Mouse (Mus musculus) cerebellum, adult 2 months (tissue): ENCODE results near the gene Foxs1. TPM values are rescaled to one million over a fixed set of nuclear protein-coding genes. Genes with fewer than 3 reads are reported as not detected.

Experiments used
- DNase-seq, 2 experiments: peaks; one replicate each; pipeline ENCODE4 v3.0.0; 2021
- H3K27ac ChIP-seq: fragments of 200-500 bp; 2 replicates; pipeline ENCODE4 v1.5.1; 2012; ENCODE audit warnings: low read length, control low read depth, inconsistent platforms; ENCODE audit not compliant: insufficient read depth
- H3K27me3 ChIP-seq: fragments of 200-500 bp; 2 replicates; pipeline ENCODE4 v1.6.1; 2012; ENCODE audit warnings: inconsistent platforms, mild to moderate bottlenecking, low read length, moderate library complexity; ENCODE audit not compliant: control insufficient read depth, insufficient read depth
- H3K4me1 ChIP-seq: fragments of 200-500 bp; 2 replicates; pipeline ENCODE4 v1.6.1; 2011; ENCODE audit warnings: low read length; ENCODE audit not compliant: control insufficient read depth, insufficient read depth
- H3K4me3 ChIP-seq: fragments of 200-500 bp; replicated peaks from 2 replicates; pipeline ENCODE3; 2011; ENCODE audit warnings: mild to moderate bottlenecking, low read depth, low read length, control low read depth; ENCODE audit not compliant: insufficient read depth
- CTCF ChIP-seq: fragments of 200-500 bp; IDR thresholded peaks from 2 replicates; pipeline ENCODE4 v1.5.1; 2011; ENCODE audit warnings: low read depth, mild to moderate bottlenecking, control low read depth, low read length, moderate library complexity, borderline replicate concordance; ENCODE audit not compliant: insufficient read depth
- POLR2A ChIP-seq: fragments of 200-500 bp; IDR thresholded peaks from 2 replicates; pipeline ENCODE4 v1.6.1; 2011; ENCODE audit warnings: low read length, control low read depth, borderline replicate concordance; ENCODE audit not compliant: insufficient read depth
- WGBS: fragments of 180-500 bp; shearing (Covaris S2); methylation state at CpG from one replicate; pipeline ENCODE4 v1.1.7; 2018; 5-methylcytosine and 5-hydroxymethylcytosine counted together
- polyA plus RNA-seq: library from polyadenylated mRNA; depleted of rRNA; stranded (reverse); fragments of >200 nt; gene quantifications from 2 replicates; pipeline ENCODE4 v1.2.3, GENCODE M21; 2012

Gene Foxs1
- polyA plus RNA-seq, 1 experiment, result 1.2 TPM

GRCm38 (mm10) chr2:152925189-152925872 lies 7.7 kb downstream of the Foxs1 start:
- 76% methylated on average over 11 of the region's 11 CpGs for WGBS
- peaks cover 24% of the 10 kb centered on the region for H3K4me1 ChIP-seq
- H3K4me3 ChIP-seq, result no peak overlapping the region
- H3K27me3 ChIP-seq, result no peaks in the 10 kb centered on the region
- H3K27ac ChIP-seq, result no peak overlapping the region
- DNase-seq, result no peak
- no peak for TF ChIP-seq CTCF
- no peak for TF ChIP-seq POLR2A

- H3K4me1 ChIP-seq, result peaks cover 24% of the 10 kb centered on the region
- H3K27me3 ChIP-seq, result no peaks in the 10 kb centered on the region
- no peak for TF ChIP-seq POLR2A
- TF ChIP-seq CTCF, result no peak
- WGBS, result 94% methylated on average over 5 of the region's 5 CpGs
- H3K4me3 ChIP-seq, result no peak overlapping the region
- H3K27ac ChIP-seq, result no peak overlapping the region
- DNase-seq, result no peak
Observed at GRCm38 (mm10) chr2:152924543-152924942, 8.5 kb downstream of the Foxs1 start.

GRCm38 (mm10) chr2:152924128-152924527 lies 8.9 kb downstream of the Foxs1 start:
- TF ChIP-seq CTCF (no peak), POLR2A (no peak)
- DNase-seq, result no peak
- Histone ChIP-seq H3K4me1 (peaks cover 24% of the 10 kb centered on the region), H3K27me3 (no peaks in the 10 kb centered on the region), H3K4me3 (no peak overlapping the region), H3K27ac (0 out of 2 replicates have a peak overlapping the region, but pooled peaks have one; percentile 32)
- WGBS, result 39% methylated on average over 8 of the region's 8 CpGs

- 23% methylated on average over 3 of the region's 3 CpGs for WGBS
- Histone ChIP-seq H3K27ac (peak overlapping the region; percentile 32; the same call in 1 of the 2 replicates), H3K4me3 (no peak overlapping the region), H3K27me3 (no peaks in the 10 kb centered on the region), H3K4me1 (peaks cover 24% of the 10 kb centered on the region)
- peak; percentile 64 to 79 for DNase-seq
- TF ChIP-seq POLR2A, result no peak
- no peak for TF ChIP-seq CTCF
Observed at GRCm38 (mm10) chr2:152923621-152924020, 9.4 kb downstream of the Foxs1 start.

- DNase-seq, result no peak
- no peak overlapping the region for H3K27ac ChIP-seq
- H3K4me3 ChIP-seq, result no peak overlapping the region
- 31% methylated on average over 7 of the region's 7 CpGs for WGBS
- H3K27me3 ChIP-seq, result no peaks in the 10 kb centered on the region
- TF ChIP-seq CTCF (no peak), POLR2A (no peak)
- H3K4me1 ChIP-seq, result peaks cover 24% of the 10 kb centered on the region
Observed at GRCm38 (mm10) chr2:152922376-152922775, 10.6 kb downstream of the Foxs1 start.

GRCm38 (mm10) chr2:152917671-152918070 lies 15.3 kb downstream of the Foxs1 start:
- DNase-seq, result no peak
- H3K4me3 ChIP-seq, result no peak overlapping the region
- TF ChIP-seq POLR2A, result no peak
- no peaks in the 10 kb centered on the region for H3K27me3 ChIP-seq
- 56% methylated on average over 9 of the region's 9 CpGs for WGBS
- no peak overlapping the region for H3K27ac ChIP-seq
- peaks cover 10% of the 10 kb centered on the region for H3K4me1 ChIP-seq

GRCm38 (mm10) chr2:152916111-152916510 lies 16.9 kb downstream of the Foxs1 start:
- no peak for DNase-seq
- H3K27ac ChIP-seq, result no peak overlapping the region
- 72% methylated on average over 5 of the region's 5 CpGs for WGBS
- no peaks in the 10 kb centered on the region for H3K27me3 ChIP-seq
- H3K4me1 ChIP-seq, result peaks cover 9% of the 10 kb centered on the region
- no peak overlapping the region for H3K4me3 ChIP-seq
- no peak for TF ChIP-seq CTCF
- TF ChIP-seq POLR2A, result no peak

GRCm38 (mm10) chr2:152915453-152915852 lies 17.6 kb downstream of the Foxs1 start:
- Histone ChIP-seq H3K4me1 (peaks cover 14% of the 10 kb centered on the region), H3K4me3 (no peak overlapping the region), H3K27ac (no peak overlapping the region), H3K27me3 (no peaks in the 10 kb centered on the region)
- TF ChIP-seq CTCF (no peak), POLR2A (no peak)
- DNase-seq, result no peak
- WGBS, result 79% methylated on average over 4 of the region's 4 CpGs
